In the genomic region with DNA sequence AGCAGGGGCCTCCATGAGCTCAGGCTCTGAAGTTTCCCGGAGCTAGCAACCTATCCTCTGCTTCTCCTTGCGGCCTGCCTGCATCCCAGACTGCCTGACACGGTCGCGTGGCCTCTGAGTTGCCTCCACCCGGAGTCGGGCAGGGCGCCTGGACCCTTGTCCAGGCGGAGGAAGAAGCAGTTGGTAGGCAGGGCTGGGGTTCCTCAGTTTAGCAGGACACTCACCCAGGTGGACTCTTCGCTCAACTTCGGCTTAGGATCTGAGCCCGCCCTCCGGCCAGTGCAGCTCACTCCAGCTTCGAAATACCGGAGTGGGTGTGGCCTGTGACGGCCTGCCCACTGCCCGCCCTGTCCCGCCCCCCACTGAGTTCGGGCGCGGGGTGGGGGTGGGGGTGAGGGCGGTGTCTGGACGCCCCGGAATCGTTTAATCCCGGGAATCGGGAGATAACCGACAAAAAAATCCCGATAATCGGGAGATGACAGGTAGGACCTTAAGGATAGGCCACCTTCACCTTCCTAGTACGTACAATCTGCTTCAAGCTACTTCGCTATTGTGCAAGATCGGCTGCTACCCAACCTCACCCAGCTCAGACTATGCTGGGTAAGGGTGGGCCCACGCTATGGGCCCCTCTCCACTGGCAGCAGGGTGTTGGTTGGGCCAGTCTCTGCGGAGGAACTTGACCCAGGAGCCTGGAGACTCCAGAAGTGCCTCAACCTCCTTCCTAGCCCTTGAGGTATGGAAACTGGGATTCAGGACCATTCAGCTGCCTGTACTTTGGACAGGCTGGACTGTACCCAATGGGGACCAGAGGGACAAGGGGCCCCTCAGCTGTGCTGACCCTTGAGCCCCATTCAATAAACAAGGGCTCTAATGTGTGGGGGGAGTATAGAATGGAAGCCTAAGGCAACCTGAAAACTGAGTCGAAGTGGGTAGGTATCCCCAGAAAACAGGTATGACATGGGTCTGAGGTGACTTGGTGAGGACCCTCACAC, we compare ENCODE assay signal across 8 mouse cellular contexts. TPM values are rescaled to one million over a fixed set of nuclear protein-coding genes. Genes with fewer than 3 reads are reported as not detected.
DNase-seq lines count a peak whose midpoint lies in the region; ATAC-seq and TF ChIP-seq lines count a peak whose summit lies in the region.

A gene (minus strand): TSS at position 339 of the 992 bp plus-strand sequence.

- 3% methylated on average over 36 of the region's 36 CpGs for WGBS in embryonic facial prominence, embryonic 13.5 days
- 2% methylated on average over 36 of the region's 36 CpGs for WGBS in liver, adult 2 months

- peak; percentile 86 for DNase-seq in 3134 (ENCODE audit: extremely low read depth, insufficient read length, low spot score)
- DNase-seq in adrenal gland, adult (ENCODE audit: inconsistent age in 2 of 2, low spot score in 1 of 2) = peak; percentile 92 to 97
- DNase-seq in heart, adult 9 months (ENCODE audit: low spot score in 2 of 2) = peak; percentile 87 to 88
- DNase-seq in kidney, adult 9 months = peak; percentile 90
- peak; percentile 84 for DNase-seq in liver, adult 2 months (ENCODE audit: extremely low read depth, low read depth, low spot score)
- DNase-seq in splenic B cell, adult 2 months (ENCODE audit: low read depth, low spot score) = peak; percentile 68

- peaks cover 54% of the 10 kb centered on the region for H3K36me3 ChIP-seq in embryonic facial prominence, embryonic 13.5 days
- H3K36me3 ChIP-seq in liver, adult 2 months (ENCODE audit: control insufficient read depth, insufficient read depth, low read length) = peaks cover 3% of the 10 kb centered on the region; the same call in 1 of the 2 replicates
- peaks cover 18% of the 10 kb centered on the region for H3K36me3 ChIP-seq in splenic B cell, adult 2 months (ENCODE audit: control insufficient read depth, insufficient read depth, low read length, poor library complexity, severe bottlenecking)

- H3K4me3 ChIP-seq in embryonic facial prominence, embryonic 13.5 days = peak within 1 kb of the TSS; percentile 74
- H3K4me3 ChIP-seq in liver, adult 2 months (ENCODE audit: insufficient read depth, low read depth, low read length) = peak within 1 kb of the TSS; percentile 88

- peak; percentile 79 for ATAC-seq in embryonic facial prominence, embryonic 13.5 days (ENCODE audit: insufficient number of reproducible peaks, insufficient read depth, low FRiP score, low TSS enrichment, low read depth)
- ATAC-seq in monocyte, adult 5-6 weeks (replicated peaks; ENCODE audit: insufficient number of reproducible peaks, low FRiP score, low TSS enrichment, poor library complexity, severe bottlenecking) = peak; percentile 55

- no peaks in the 10 kb centered on the region for H3K9me3 ChIP-seq in embryonic facial prominence, embryonic 13.5 days

- peak; percentile 4; the same call in 1 of the 2 replicates for TF ChIP-seq CTCF in liver, adult 2 months (IDR thresholded peaks at IDR 0.05; ENCODE audit: low read depth, low read length)

- H3K79me2 ChIP-seq in liver, adult 2 months (ENCODE audit: control insufficient read depth, insufficient read depth, low read length) = peaks cover 4% of the 10 kb centered on the region; the same call in 1 of the 2 replicates

- no peaks in the 10 kb centered on the region for H3K27me3 ChIP-seq in embryonic facial prominence, embryonic 13.5 days
- no peaks in the 10 kb centered on the region for H3K27me3 ChIP-seq in liver, adult 2 months (ENCODE audit: control insufficient read depth, insufficient read depth, low read length)
- no peaks in the 10 kb centered on the region for H3K27me3 ChIP-seq in splenic B cell, adult 2 months (ENCODE audit: control insufficient read depth, insufficient read depth, low read length, poor library complexity, severe bottlenecking)

- H3K27ac ChIP-seq in embryonic facial prominence, embryonic 13.5 days = peak within 1 kb of the TSS; percentile 75
- peak within 1 kb of the TSS; percentile 76 for H3K27ac ChIP-seq in liver, adult 2 months (replicated peaks; ENCODE audit: insufficient read depth, low read depth, low read length)

- TF ChIP-seq POLR2A in liver, adult 2 months (IDR thresholded peaks at IDR 0.05; ENCODE audit: extremely low read depth, insufficient read depth, low read length) = peak; percentile 88

- peak within 1 kb of the TSS; percentile 89 for H3K4me2 ChIP-seq in embryonic facial prominence, embryonic 13.5 days

- peak within 1 kb of the TSS; percentile 80 for H3K9ac ChIP-seq in embryonic facial prominence, embryonic 13.5 days
- peak within 1 kb of the TSS; percentile 89 for H3K9ac ChIP-seq in liver, adult 2 months (ENCODE audit: low read depth, low read length)

- peaks cover 48% of the 10 kb centered on the region for H3K4me1 ChIP-seq in embryonic facial prominence, embryonic 13.5 days
- H3K4me1 ChIP-seq in liver, adult 2 months (ENCODE audit: control insufficient read depth, insufficient read depth, low read length) = peaks cover 20% of the 10 kb centered on the region

RNA-seq across cellular contexts. Expression of the gene that starts here (rescaled TPM):
- 53.7 and 58.0 TPM in 2 replicates for polyA plus RNA-seq in embryonic facial prominence, embryonic 13.5 days (2015; fragmentation: Nextera tagmentation; extraction: Ambion mirVana)
- total RNA-seq in liver, adult 2 months (2014; rRNA removed) = 34.3 and 35.6 TPM in 2 replicates
- polyA plus RNA-seq in liver, adult 2 months (2012; rRNA removed) = 76.3 and 123 TPM in 2 replicates
- 181 to 259 TPM (median 252 TPM) in 3 replicates for total RNA-seq in monocyte, adult 5-6 weeks (2017)

Comparison
In these comparisons a context has a peak if more than half of its experiments do, and no peak if none do; other contexts are left out.
1. Peak in every context shown above with its lines: DNase-seq, ATAC-seq, H3K4me3 ChIP-seq and H3K27ac ChIP-seq.